Mouse (Mus musculus): Measurements from ENCODE around the gene Gata2.

Gene Gata2

DNA sequence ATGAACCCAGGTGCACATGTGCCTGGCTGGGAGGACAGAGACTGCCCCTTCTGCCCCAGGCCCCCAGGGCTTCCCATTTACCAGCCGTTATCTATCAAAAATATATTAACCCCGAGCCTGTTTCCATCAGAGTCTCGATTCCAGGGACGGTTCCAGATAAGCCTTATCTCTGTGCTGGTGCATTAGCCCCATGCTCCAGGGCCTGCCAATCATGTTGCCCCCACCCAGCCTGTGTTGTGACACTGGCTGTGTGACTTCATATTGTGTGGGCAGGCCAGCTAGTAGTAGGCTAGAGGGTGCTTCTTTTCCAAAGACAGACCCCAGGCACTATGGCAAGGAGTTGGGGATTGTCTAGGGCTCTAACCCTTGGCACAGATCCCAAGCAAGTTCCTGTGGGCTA is 61.7 kb downstream of the Gata2 start:
- in situ Hi-C loops (cut with MboI, MseI): no loop called here
